In genomic region chr14:34219786-34220198, GRCm38 (mm10) we compare ENCODE assay signal across 9 mouse cellular contexts. TPM values are rescaled to one million over a fixed set of nuclear protein-coding genes. Genes with fewer than 3 reads are reported as not detected.
DNase-seq lines count a peak whose midpoint lies in the region; ATAC-seq and TF ChIP-seq lines count a peak whose summit lies in the region.
"Had no signal": no experiment of that assay in that cellular context is flagged by ENCODE, and none has a peak within 500 bp of the region (broad histone marks: within the 10 kb centered on the region; RNA-seq: fewer than 3 reads in every experiment).

No protein-coding gene starts in this region.

- peaks cover 15% of the 10 kb centered on the region for H3K27me3 ChIP-seq in kidney, embryonic 16.5 days (ENCODE audit: insufficient read depth, low read length)
- peaks cover 37% of the 10 kb centered on the region for H3K27me3 ChIP-seq in embryonic facial prominence, embryonic 12.5 days
- H3K27me3 ChIP-seq in intestine, postnatal 0 days (replicated peaks; ENCODE audit: control insufficient read depth, insufficient read depth, low read length) = peaks cover 24% of the 10 kb centered on the region; the same call in 1 of the 2 replicates
- H3K27me3 ChIP-seq in neural tube, embryonic 13.5 days = peaks cover 35% of the 10 kb centered on the region

- WGBS in kidney, embryonic 16.5 days = 3% methylated on average over 28 of the region's 29 CpGs
- 4% methylated on average over 29 of the region's 29 CpGs for WGBS in embryonic facial prominence, embryonic 12.5 days
- 2% methylated on average over 29 of the region's 29 CpGs for WGBS in intestine, postnatal 0 days
- WGBS in neural tube, embryonic 13.5 days = 4% methylated on average over 29 of the region's 29 CpGs

- TF ChIP-seq CTCF in intestine, postnatal 0 days (IDR thresholded peaks at IDR 0.05; ENCODE audit: low read depth) = no peak

- DNase-seq in kidney, adult 9 months = no peak
- no peak for DNase-seq in adrenal gland, postnatal 4 days (ENCODE audit: low spot score in 2 of 2)
- DNase-seq in right cerebral cortex, adult 18-20 months = no peak
- DNase-seq in adrenal gland, postnatal 10 days = no peak

- H3K4me3 ChIP-seq in kidney, embryonic 16.5 days (ENCODE audit: low read length) = peak overlapping the region; percentile 32
- H3K4me3 ChIP-seq in embryonic facial prominence, embryonic 12.5 days = peak overlapping the region; percentile 31
- peak overlapping the region; percentile 25; the same call in 1 of the 2 replicates for H3K4me3 ChIP-seq in intestine, postnatal 0 days (ENCODE audit: low read depth, low read length)
- peak overlapping the region; percentile 24 for H3K4me3 ChIP-seq in neural tube, embryonic 13.5 days
- H3K4me3 ChIP-seq: myocyte had no signal

- H3K9ac ChIP-seq in kidney, embryonic 16.5 days (replicated peaks; ENCODE audit: low read length) = 0 out of 2 replicates have a peak overlapping the region, but pooled peaks have one; percentile 33
- H3K9ac ChIP-seq in embryonic facial prominence, embryonic 12.5 days = peak overlapping the region; percentile 57
- no peak overlapping the region for H3K9ac ChIP-seq in intestine, postnatal 0 days (ENCODE audit: low read depth, low read length)
- no peak overlapping the region for H3K9ac ChIP-seq in neural tube, embryonic 13.5 days

- ATAC-seq in kidney, embryonic 16.5 days (ENCODE audit: low FRiP score, low TSS enrichment) = peak; percentile 62; the same call in 1 of the 2 replicates
- no peak for ATAC-seq in embryonic facial prominence, embryonic 12.5 days (ENCODE audit: insufficient number of reproducible peaks, insufficient read depth, low FRiP score, low TSS enrichment)
- ATAC-seq in intestine, postnatal 0 days = peak; percentile 41; the same call in 1 of the 2 replicates
- ATAC-seq in neural tube, embryonic 13.5 days (ENCODE audit: low read depth) = peak; percentile 53

- peak overlapping the region; percentile 56 for H3K4me2 ChIP-seq in kidney, embryonic 16.5 days (replicated peaks; ENCODE audit: low read depth, low read length)
- peak overlapping the region; percentile 66 for H3K4me2 ChIP-seq in embryonic facial prominence, embryonic 12.5 days (replicated peaks)
- peak overlapping the region; percentile 57 for H3K4me2 ChIP-seq in intestine, postnatal 0 days (replicated peaks; ENCODE audit: low read depth)
- H3K4me2 ChIP-seq in neural tube, embryonic 13.5 days = peak overlapping the region; percentile 51

- H3K4me1 ChIP-seq in kidney, embryonic 16.5 days (ENCODE audit: insufficient read depth, low read length) = peaks cover 6% of the 10 kb centered on the region; the same call in 1 of the 2 replicates
- peaks cover 5% of the 10 kb centered on the region; the same call in 1 of the 2 replicates for H3K4me1 ChIP-seq in embryonic facial prominence, embryonic 12.5 days
- no peaks in the 10 kb centered on the region for H3K4me1 ChIP-seq in intestine, postnatal 0 days (replicated peaks; ENCODE audit: control insufficient read depth, insufficient read depth, low read length)
- H3K4me1 ChIP-seq in neural tube, embryonic 13.5 days (replicated peaks) = peaks cover 4% of the 10 kb centered on the region

- no peaks in the 10 kb centered on the region for H3K9me3 ChIP-seq in kidney, embryonic 16.5 days (ENCODE audit: low read length)
- H3K9me3 ChIP-seq in embryonic facial prominence, embryonic 12.5 days = no peaks in the 10 kb centered on the region
- no peaks in the 10 kb centered on the region for H3K9me3 ChIP-seq in intestine, postnatal 0 days (ENCODE audit: control insufficient read depth)
- no peaks in the 10 kb centered on the region for H3K9me3 ChIP-seq in neural tube, embryonic 13.5 days

- H3K36me3 ChIP-seq in kidney, embryonic 16.5 days (ENCODE audit: insufficient read depth, low read length) = no peaks in the 10 kb centered on the region
- H3K36me3 ChIP-seq in embryonic facial prominence, embryonic 12.5 days = no peaks in the 10 kb centered on the region
- H3K36me3 ChIP-seq in intestine, postnatal 0 days (ENCODE audit: control insufficient read depth, insufficient read depth) = no peaks in the 10 kb centered on the region
- H3K36me3 ChIP-seq in neural tube, embryonic 13.5 days = no peaks in the 10 kb centered on the region

- no peak overlapping the region for H3K27ac ChIP-seq in kidney, embryonic 16.5 days (ENCODE audit: low read length)
- H3K27ac ChIP-seq in embryonic facial prominence, embryonic 12.5 days = no peak overlapping the region
- no peak overlapping the region for H3K27ac ChIP-seq in intestine, postnatal 0 days (ENCODE audit: low read depth, low read length)
- H3K27ac ChIP-seq in neural tube, embryonic 13.5 days (replicated peaks) = no peak overlapping the region

RNA-seq across cellular contexts. Expression of gene Syt15, which starts 0.4 kb away (rescaled TPM):
- 0.92 and 1.1 TPM in 2 replicates for polyA plus RNA-seq in kidney, embryonic 16.5 days (2015; fragmentation: Nextera tagmentation; extraction: Ambion mirVana)
- 0.18 and 0.23 TPM in 2 replicates for polyA plus RNA-seq in embryonic facial prominence, embryonic 12.5 days (2016; fragmentation: Nextera tagmentation; extraction: Ambion mirVana)
- polyA plus RNA-seq in intestine, postnatal 0 days (2015; fragmentation: Nextera tagmentation; extraction: Ambion mirVana) = 1.0 and 1.2 TPM in 2 replicates
- 0.41 and 0.54 TPM in 2 replicates for polyA plus RNA-seq in neural tube, embryonic 13.5 days (2015; fragmentation: Nextera tagmentation; extraction: Ambion mirVana)
- 1 to 10 TPM; 1.1 to 1.3 TPM for total RNA-seq in adrenal gland, postnatal 4 days (2021)
- total RNA-seq in adrenal gland, postnatal 10 days (2021) = 1 to 10 TPM; 1.3 to 1.4 TPM
- polyA plus RNA-seq: myocyte had no signal

RNA-seq across cellular contexts. Expression of gene Gprin2, which starts 18.3 kb away (rescaled TPM):
- 0.58 and 1.1 TPM in 2 replicates for polyA plus RNA-seq in kidney, embryonic 16.5 days (2015; fragmentation: Nextera tagmentation; extraction: Ambion mirVana)
- polyA plus RNA-seq in embryonic facial prominence, embryonic 12.5 days (2016; fragmentation: Nextera tagmentation; extraction: Ambion mirVana) = 1.9 and 2.1 TPM in 2 replicates
- polyA plus RNA-seq in intestine, postnatal 0 days (2015; fragmentation: Nextera tagmentation; extraction: Ambion mirVana) = 0.13 and 0.17 TPM in 2 replicates
- polyA plus RNA-seq in neural tube, embryonic 13.5 days (2015; fragmentation: Nextera tagmentation; extraction: Ambion mirVana) = 3.1 and 3.5 TPM in 2 replicates
- 1 to 10 TPM; 3.0 to 3.9 TPM for total RNA-seq in adrenal gland, postnatal 4 days (2021)
- total RNA-seq in adrenal gland, postnatal 10 days (2021) = 1 to 10 TPM in 1 of 2 experiments, under 1 TPM in 1; 0.36 to 1.4 TPM

Comparison
In these comparisons a context has a peak if more than half of its experiments do, and no peak if none do; other contexts are left out.
1. H3K9ac ChIP-seq: peak in kidney, embryonic 16.5 days (single experiment) and embryonic facial prominence, embryonic 12.5 days (single experiment); none in intestine, postnatal 0 days (single experiment) and neural tube, embryonic 13.5 days (single experiment).
2. Peak in every context shown above with its lines, with median percentiles within 50 percentile points of each other: H3K4me2 ChIP-seq and H3K4me3 ChIP-seq.